Mouse (Mus musculus) thymus, adult 2 months (tissue): ENCODE data around the gene Dsn1. TPM values are rescaled to one million over a fixed set of nuclear protein-coding genes. Genes with fewer than 3 reads are reported as not detected.

Experiments used
- DNase-seq: peaks from one replicate; pipeline ENCODE4 v3.0.0; 2021
- H3K27ac ChIP-seq: fragments of 200-500 bp; 2 replicates; pipeline ENCODE4 v1.5.1; 2012; ENCODE audit warnings: low read length, control low read depth; ENCODE audit not compliant: control insufficient read depth, insufficient read depth
- H3K27me3 ChIP-seq: fragments of 200-500 bp; 2 replicates; pipeline ENCODE4 v1.6.1; 2012; ENCODE audit warnings: mild to moderate bottlenecking, low read length, moderate library complexity, mixed read lengths; ENCODE audit not compliant: control insufficient read depth, insufficient read depth
- H3K36me3 ChIP-seq: fragments of 200-500 bp; 2 replicates; pipeline ENCODE4 v1.6.1; 2012; ENCODE audit warnings: mild to moderate bottlenecking, low read length, moderate library complexity; ENCODE audit not compliant: control insufficient read depth, insufficient read depth
- H3K4me1 ChIP-seq: fragments of 200-500 bp; replicated peaks from 2 replicates; pipeline ENCODE4 v1.6.1; 2012; ENCODE audit warnings: low read length; ENCODE audit not compliant: control insufficient read depth, insufficient read depth
- H3K4me3 ChIP-seq: fragments of 200-500 bp; 2 replicates; pipeline ENCODE4 v1.5.1; 2012; ENCODE audit warnings: mild to moderate bottlenecking, low read length, control low read depth, moderate library complexity; ENCODE audit not compliant: control insufficient read depth, insufficient read depth
- CTCF ChIP-seq: fragments of 200-500 bp; IDR thresholded peaks from 2 replicates; pipeline ENCODE4 v1.5.1; 2012; ENCODE audit warnings: mild to moderate bottlenecking, control low read depth, low read length, moderate library complexity, borderline replicate concordance; ENCODE audit not compliant: control insufficient read depth, poor library complexity, insufficient read depth; ENCODE audit errors: extremely low read depth
- POLR2A ChIP-seq: fragments of 200-500 bp; IDR thresholded peaks from 2 replicates; pipeline ENCODE4 v1.6.1; 2012; ENCODE audit warnings: mild to moderate bottlenecking, low read length, control low read depth, moderate library complexity; ENCODE audit not compliant: control insufficient read depth, poor library complexity, insufficient read depth; ENCODE audit errors: extremely low read depth
- WGBS: fragments of 180-500 bp; shearing (Covaris S2); methylation state at CpG from one replicate; pipeline ENCODE4 v1.1.7; 2018; 5-methylcytosine and 5-hydroxymethylcytosine counted together
- polyA plus RNA-seq: library from polyadenylated mRNA; depleted of rRNA; stranded (reverse); fragments of >200 nt; gene quantifications from 2 replicates; pipeline ENCODE4 v1.2.3, GENCODE M21; 2012; rRNA removed

The Dsn1 gene
- 11.9 and 12.3 TPM in 2 replicates for polyA plus RNA-seq

DNA sequence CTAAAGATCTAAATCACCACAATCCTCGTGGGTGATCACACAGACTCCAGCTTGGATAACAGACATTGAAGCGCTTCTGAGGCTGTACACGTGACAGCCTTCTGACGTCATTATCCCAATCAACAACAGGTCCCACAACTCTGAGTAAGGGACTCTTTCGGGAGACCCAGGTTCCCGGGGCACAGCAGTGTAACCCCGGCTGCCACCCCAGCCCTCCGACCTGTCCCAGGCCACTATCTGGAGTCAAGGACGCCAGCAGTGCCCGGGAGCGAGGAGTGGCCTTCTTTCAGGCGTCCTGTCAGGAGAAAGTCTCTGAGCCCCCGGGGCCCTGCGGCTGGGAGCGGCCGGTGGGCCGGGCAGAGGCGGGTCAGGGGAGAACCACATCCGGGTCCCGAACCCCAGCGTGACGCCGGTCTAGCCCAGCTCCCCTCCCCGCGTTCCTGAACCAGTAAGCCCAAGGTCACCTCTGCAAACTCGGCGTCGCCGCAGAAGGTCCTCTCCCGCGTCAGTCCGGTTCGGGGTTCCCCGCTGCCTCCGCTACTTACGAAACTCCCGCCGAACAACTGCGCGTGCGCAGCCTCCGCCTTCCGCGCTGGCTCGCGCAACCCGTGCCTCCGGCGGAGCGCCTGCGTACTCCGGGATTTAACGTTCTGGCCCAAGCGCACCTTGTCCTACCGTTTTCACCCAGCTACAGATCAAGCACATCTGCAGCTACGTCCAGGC lies at the start of gene Dsn1:
TSS of gene Dsn1 (minus strand) at position 644 of the 723 bp plus-strand sequence.
- no peak for TF ChIP-seq CTCF
- peak; percentile 42; the same call in 1 of the 2 replicates for TF ChIP-seq POLR2A
- H3K27me3 ChIP-seq: no peaks in the 10 kb centered on the region
- DNase-seq: peak; percentile 87
- peaks cover 21% of the 10 kb centered on the region for H3K4me1 ChIP-seq
- peaks cover 5% of the 10 kb centered on the region for H3K36me3 ChIP-seq
- peak within 1 kb of the TSS; percentile 82 for H3K4me3 ChIP-seq
- under 1% methylated on average over 56 of the region's 56 CpGs for WGBS
- no peak within 1 kb of the TSS; the same call in 1 of the 2 replicates for H3K27ac ChIP-seq

GRCm38 (mm10) chr2:157055721-157056120 lies 48.8 kb upstream of the Dsn1 start:
- 96% methylated on average over 6 of the region's 6 CpGs for WGBS
- no peak overlapping the region for H3K27ac ChIP-seq
- no peaks in the 10 kb centered on the region for H3K36me3 ChIP-seq
- DNase-seq: no peak
- H3K27me3 ChIP-seq: no peaks in the 10 kb centered on the region
- H3K4me1 ChIP-seq: peaks cover 9% of the 10 kb centered on the region
- no peak overlapping the region for H3K4me3 ChIP-seq
- no peak for TF ChIP-seq CTCF
- no peak for TF ChIP-seq POLR2A

GRCm38 (mm10) chr2:157054816-157055215 lies 47.9 kb upstream of the Dsn1 start:
- H3K27me3 ChIP-seq: no peaks in the 10 kb centered on the region
- no peak overlapping the region for H3K27ac ChIP-seq
- H3K4me1 ChIP-seq: peaks cover 9% of the 10 kb centered on the region
- no peak for DNase-seq
- TF ChIP-seq CTCF (no peak), POLR2A (no peak)
- WGBS: 79% methylated on average over 5 of the region's 5 CpGs
- H3K36me3 ChIP-seq: no peaks in the 10 kb centered on the region
- no peak overlapping the region for H3K4me3 ChIP-seq

- H3K4me1 ChIP-seq: peaks cover 8% of the 10 kb centered on the region
- no peaks in the 10 kb centered on the region for H3K36me3 ChIP-seq
- no peak for DNase-seq
- 89% methylated on average over 8 of the region's 8 CpGs for WGBS
- H3K27me3 ChIP-seq: no peaks in the 10 kb centered on the region
- H3K4me3 ChIP-seq: no peak overlapping the region
- H3K27ac ChIP-seq: no peak overlapping the region
- TF ChIP-seq POLR2A (no peak), CTCF (no peak)
These were observed 47.3 kb upstream of the Dsn1 start for GRCm38 (mm10) chr2:157054297-157054696.

DNA sequence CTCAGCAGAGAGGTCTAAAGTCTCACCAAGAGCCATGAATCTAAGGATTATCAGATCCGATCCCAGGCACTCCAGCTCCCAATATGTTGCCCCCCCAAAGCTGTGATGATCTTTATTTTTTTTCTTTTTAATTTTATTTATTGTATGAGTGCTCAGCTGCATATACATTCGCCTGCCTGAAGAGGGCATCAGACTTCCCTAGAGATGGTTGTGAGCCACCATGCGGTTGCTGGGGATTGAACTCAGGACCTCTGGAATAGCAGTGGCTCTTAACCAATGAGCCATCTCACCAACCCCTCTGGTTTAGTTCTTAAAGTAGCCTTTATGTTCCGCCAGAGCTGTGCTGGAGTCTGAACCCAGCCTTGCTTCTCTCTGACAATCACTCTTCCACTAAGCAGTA lies 46.8 kb upstream of the Dsn1 start:
- WGBS: 96% methylated on average over 4 of the region's 4 CpGs
- Histone ChIP-seq H3K4me3 (no peak overlapping the region), H3K4me1 (peaks cover 5% of the 10 kb centered on the region), H3K27ac (no peak overlapping the region), H3K27me3 (no peaks in the 10 kb centered on the region), H3K36me3 (no peaks in the 10 kb centered on the region)
- TF ChIP-seq CTCF: no peak
- TF ChIP-seq POLR2A: no peak
- DNase-seq: no peak

- Histone ChIP-seq H3K27ac (no peak overlapping the region), H3K36me3 (no peaks in the 10 kb centered on the region), H3K27me3 (no peaks in the 10 kb centered on the region), H3K4me1 (peaks cover under 1% of the 10 kb centered on the region), H3K4me3 (no peak overlapping the region)
- WGBS: 95% methylated on average over 5 of the region's 5 CpGs
- no peak for DNase-seq
- TF ChIP-seq CTCF: no peak
These were observed 46.2 kb upstream of the Dsn1 start for GRCm38 (mm10) chr2:157053124-157053523.
